Mouse (Mus musculus) B cell, adult 2 months (primary cell): ENCODE data around the gene Lin7a.

Experiments
- DNase-seq, 2 experiments: peaks; one replicate each; pipeline ENCODE4 v3.0.0; 2022

Lin7a gene

DNA sequence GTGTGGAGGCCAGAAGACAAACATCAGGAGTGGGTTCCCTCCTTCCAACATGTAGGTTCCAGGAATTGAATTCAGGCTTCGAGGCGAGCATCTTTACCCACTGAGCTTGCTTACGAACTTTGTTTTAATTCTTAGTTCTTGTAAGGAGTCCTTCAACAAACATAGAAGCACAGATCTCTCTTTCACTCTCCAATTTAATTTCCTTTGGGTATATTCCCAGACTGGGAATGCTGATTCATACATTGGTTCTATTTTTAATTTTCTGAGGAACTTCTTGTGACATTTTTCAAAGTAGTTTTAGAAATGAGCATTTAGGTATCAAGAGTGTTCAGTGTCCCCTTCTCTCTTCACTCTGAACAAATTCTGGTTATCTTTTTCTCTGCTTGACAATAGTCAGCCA is 68.0 kb downstream of the Lin7a start:
- no peak for DNase-seq

GRCm38 (mm10) chr10:107341151-107341550 is 69.7 kb downstream of the Lin7a start:
- no peak for DNase-seq

DNA sequence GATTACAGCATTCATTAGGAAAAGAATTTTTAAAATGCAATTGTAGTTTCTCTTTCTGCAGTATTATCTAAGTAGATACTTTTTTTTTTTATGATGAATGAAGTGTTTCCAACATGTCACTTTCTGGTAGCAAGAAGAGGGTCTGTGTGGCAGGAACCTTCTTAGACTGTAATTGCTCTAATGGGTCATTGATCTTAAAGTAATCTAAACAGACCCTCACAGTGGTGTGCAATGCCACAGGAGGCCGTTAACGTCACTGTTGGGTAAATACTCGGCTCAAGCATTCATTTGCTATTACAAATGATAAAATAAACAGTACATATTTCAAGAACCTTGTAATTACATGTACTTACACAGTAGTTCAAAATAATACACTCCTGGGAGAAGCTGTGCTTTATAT is 72.7 kb downstream of the Lin7a start:
- no peak for DNase-seq

DNA sequence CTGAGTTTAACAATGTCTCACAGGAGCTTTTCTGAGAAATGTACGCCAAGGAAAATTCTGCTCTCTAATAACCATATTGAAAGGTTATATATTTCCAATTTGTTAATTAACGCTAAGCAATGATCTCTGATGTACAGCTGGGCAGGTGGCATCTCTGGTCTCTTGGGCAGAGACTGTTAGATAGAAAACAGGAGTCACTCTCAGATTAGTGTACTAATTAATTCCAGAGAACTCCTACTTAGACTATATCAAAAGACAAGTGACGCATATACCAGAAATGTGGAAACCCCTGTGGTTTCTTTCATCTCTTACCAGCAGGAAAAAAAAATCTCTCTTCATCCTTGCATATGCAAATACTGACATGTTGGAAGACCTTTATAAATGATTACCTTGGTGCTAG is 76.4 kb downstream of the Lin7a start:
- no peak for DNase-seq

DNA sequence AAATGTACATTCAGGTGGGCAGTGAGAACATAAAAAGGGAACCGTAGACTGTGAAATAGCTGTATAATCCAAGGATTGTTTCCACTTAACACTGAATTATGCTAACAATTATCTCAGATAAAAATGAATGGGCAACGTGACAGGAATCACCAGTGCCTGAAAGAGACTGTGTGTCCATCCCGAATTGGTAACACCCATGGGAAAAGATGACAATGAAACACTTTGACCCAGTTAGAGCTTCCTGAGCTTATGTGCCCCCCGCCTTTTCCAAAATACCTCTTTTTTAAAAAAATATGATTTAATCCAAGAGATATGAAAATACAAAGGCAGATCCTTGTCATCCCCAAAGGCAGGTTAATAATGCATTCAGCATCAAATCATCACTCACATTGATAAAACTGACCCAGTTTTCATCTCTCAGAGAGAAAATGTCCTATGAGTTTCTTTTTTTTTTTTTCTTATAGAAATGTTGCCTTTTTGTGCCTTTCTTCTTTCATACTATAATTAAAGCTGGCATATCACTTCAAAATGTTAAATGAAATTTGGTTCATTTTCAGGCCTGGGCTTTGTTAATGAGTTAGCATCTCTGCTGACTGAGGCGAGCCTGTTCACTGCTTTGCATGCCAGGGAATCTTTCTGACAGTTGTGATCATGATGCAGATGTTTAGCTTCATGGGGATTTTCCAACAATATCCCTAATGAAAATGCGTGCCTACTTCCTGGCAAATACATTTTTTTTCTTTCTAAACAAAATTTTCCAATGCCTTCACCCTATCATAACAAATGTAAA is 80.4 kb downstream of the Lin7a start:
- no peak for DNase-seq

GRCm38 (mm10) chr10:107353483-107353882 is 82.0 kb downstream of the Lin7a start:
- DNase-seq: no peak

DNA sequence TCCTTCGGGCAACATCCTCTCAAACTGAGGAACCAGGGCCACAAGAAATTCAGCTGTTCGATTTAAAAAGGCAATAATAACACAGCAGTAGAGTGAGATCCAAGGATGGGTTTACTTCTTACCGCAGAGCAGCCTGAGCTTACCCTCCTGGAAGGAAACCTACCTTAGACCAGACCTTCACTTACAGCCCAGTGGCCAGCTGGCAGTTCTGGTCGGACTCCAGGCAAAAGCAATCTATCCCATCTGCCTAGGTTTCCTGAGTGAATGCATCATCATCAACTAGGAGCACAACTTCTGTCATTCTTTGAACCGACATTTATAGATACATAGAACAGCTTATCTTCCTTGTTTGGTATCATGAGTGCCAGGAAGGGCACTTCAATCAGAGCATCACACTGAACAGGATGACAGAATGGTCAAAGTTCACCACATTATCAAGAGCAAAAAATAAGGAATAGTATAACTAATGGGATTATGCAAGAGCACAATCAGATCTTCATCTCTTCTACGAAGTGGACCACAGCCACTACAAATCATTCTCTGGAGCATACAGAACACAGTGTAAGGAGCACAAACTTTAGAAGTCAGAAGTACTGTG is 87.1 kb downstream of the Lin7a start:
- no peak for DNase-seq

GRCm38 (mm10) chr10:107359296-107359695 is 87.8 kb downstream of the Lin7a start:
- no peak for DNase-seq

- no peak for DNase-seq
Observed at GRCm38 (mm10) chr10:107361546-107361945, 90.1 kb downstream of the Lin7a start.

- no peak for DNase-seq
Observed at GRCm38 (mm10) chr10:107362026-107362425, 90.5 kb downstream of the Lin7a start.

DNA sequence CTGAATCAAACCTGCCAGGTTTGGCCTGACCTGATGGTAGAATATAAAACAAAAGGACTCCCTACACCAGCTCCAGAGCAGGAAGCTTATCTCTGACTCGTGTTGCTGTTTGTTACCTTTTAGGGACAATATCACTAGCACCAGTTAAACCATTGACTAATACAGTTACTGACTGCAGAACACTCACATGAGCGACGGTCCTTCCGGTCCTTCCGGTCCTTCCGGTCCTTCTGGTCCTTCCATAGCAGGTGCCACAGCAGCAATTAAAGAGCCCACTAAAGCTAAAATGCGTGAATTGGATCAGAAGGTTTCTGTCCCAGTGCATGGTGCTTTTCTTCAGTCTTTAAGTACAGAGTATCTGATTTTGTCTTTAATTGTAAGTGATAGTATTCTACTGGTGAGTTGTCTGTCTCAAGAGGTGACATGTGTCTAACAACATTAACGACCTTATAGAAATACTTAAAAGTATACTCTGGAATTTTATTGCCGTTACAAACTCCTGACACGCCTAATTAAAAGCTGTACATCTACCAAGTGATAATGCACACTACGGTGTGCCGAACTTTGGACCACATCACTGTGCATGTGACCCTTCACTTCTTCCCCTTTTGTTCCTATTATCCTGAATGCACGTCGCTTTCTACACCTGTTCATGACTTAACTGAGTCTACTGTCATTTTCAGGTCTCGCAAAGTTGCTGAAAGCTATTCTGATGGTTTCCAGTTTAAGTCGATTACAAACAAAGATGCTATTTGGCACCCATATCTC is 91.7 kb downstream of the Lin7a start:
- DNase-seq: no peak

DNA sequence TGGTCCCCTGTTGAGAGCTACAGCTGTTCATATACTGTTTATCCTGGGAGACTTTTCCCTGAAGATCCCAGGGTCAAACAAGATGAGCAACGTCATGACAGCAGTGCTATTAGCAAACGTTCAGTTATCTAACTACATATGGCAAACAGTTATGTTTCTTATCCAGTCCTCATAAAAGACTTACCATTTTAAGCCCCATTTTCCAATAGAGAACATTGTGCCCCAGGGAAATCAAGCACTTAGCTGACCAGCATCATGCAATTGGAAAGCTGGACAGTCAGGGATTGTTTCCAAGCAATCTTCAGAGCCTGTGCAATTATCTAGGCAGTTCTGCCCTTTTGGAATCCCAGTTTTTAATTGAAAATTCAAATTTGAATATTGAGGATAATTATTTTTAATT is 105.7 kb downstream of the Lin7a start:
- DNase-seq: no peak

GRCm38 (mm10) chr10:107381143-107381746 is 109.8 kb downstream of the Lin7a start:
- DNase-seq: no peak

- no peak for DNase-seq
Observed at GRCm38 (mm10) chr10:107383825-107384224, 112.3 kb downstream of the Lin7a start.

DNA sequence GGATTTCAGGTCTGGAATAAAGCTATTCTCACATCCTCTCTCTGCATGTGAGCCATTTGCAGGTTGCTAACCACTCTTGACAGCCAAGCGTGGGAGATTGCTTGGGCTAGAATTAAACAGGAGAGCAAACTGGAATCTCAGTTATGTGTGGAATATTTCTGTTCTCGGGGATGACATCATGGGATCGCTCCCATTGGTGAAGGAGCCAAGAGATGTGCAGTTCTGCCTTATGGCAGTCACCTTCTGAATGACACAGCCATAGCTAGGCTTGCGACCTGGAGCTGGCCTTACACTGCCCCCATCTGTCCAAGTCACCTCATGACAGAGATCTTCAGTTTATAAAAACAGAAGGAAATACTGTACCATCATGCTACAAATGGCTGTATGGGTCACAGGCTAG is 118.0 kb downstream of the Lin7a start:
- no peak for DNase-seq

DNA sequence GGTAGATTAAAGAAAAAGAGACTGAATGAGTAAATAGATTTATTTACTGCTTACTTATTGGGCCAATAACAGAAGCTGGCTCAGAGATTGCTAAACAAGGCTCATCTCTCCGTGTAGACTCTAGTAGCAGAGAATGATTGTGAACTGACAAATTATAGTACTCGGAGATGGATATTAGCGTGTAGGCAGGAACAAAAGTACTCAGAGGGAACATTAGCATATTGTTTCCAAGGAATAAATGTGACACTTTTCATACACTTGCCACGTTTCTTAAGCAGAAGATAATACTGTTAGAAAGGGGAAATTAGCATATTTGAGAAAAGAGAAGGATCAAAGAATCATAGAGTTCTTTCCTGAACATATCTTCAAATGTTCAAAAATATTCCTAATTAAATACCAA is 133.9 kb downstream of the Lin7a start:
- DNase-seq: no peak

DNA sequence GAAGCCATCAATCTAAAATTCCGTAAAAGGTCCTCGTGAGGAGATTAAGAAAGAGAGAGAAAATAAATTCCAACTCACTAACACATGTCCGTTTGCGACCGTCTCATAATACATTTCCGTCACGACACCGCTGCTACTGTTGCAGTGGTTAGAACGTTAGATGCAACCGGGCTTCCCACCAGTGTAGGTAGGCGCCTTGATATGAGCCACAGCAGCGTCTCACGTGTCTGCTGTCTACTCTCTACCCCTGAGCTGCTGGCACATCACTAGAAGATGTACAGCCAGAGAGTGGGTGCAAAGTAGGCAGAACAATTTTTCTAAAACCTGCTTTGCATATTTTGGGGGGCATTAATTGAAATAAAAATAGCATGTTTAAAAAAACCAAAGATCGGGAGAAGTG is 146.8 kb downstream of the Lin7a start:
- DNase-seq: no peak

DNA sequence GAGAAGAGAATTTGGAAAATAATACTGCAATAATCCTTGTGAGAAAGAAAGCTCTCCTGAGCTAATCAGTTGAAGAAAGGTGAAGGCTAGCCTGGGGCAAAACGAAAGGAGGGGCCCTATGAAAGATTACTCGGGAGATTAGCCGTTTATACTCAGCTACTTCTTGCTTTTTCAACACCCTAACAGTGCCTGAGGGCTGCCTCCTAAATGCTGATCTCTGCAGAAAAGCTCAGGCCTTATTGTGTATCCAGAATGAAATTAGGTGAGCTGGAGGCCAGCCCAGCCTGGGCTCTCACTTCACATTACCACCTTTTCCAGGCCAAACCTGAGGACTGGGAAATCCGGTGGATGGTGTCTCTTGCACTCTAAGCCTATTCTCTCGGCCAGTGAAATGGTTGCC is 165.5 kb downstream of the Lin7a start:
- no peak for DNase-seq

GRCm38 (mm10) chr10:107442781-107443180 is 171.3 kb downstream of the Lin7a start:
- DNase-seq: no peak

GRCm38 (mm10) chr10:107449496-107450330 is 178.2 kb downstream of the Lin7a start:
- DNase-seq: no peak

DNA sequence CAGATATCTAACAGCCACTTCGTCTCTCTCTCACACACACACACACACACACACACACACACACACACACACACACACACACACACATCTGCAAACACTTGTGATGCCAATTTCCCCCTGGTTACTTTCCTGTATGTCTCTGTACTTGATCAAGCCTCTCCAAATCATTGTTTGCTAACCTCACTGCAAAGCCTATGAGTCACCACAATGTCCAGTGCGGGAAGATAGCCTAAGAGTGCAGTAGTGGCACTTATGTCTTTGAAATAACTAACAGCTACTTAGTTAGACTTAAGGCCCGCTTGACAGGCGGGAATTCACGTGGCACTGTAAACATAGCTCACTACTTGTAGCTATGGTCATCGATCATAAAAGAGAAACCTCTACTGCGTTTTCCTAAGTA is 196.3 kb downstream of the Lin7a start:
- no peak for DNase-seq
